Comparison of ENCODE assay signal across 9 mouse cellular contexts in genomic region chr16:4629950-4630349, GRCm38 (mm10). TPM values are rescaled to one million over a fixed set of nuclear protein-coding genes. Genes with fewer than 3 reads are reported as not detected.
DNase-seq lines count a peak whose midpoint lies in the region; ATAC-seq lines count a peak whose summit lies in the region.
"Had no signal": no experiment of that assay in that cellular context is flagged by ENCODE, and none has a peak within 500 bp of the region (broad histone marks: within the 10 kb centered on the region; RNA-seq: fewer than 3 reads in every experiment).

No protein-coding gene starts in this region.

- no peaks in the 10 kb centered on the region for H3K4me1 ChIP-seq in intestine, embryonic 14.5 days (replicated peaks; ENCODE audit: control insufficient read depth, insufficient read depth, low read length)
- H3K4me1 ChIP-seq in midbrain, embryonic 14.5 days (ENCODE audit: control insufficient read depth, insufficient read depth, low read length) = no peaks in the 10 kb centered on the region
- H3K4me1 ChIP-seq: lung, embryonic 15.5 days had no signal

- 23% methylated on average over 6 of the region's 6 CpGs for WGBS in intestine, embryonic 14.5 days
- 28% methylated on average over 6 of the region's 6 CpGs for WGBS in midbrain, embryonic 14.5 days

- peak; percentile 78 for DNase-seq in cerebellum, adult 11 months
- DNase-seq in cerebellum, adult 9-10 months = peak; percentile 87
- DNase-seq in frontal cortex, postnatal 36 days (ENCODE audit: low spot score in 2 of 2) = peak; percentile 68 to 73
- peak; percentile 93 for DNase-seq in intestine, embryonic 14.5 days (ENCODE audit: low spot score)
- DNase-seq in left cerebral cortex, postnatal 36 days (ENCODE audit: low spot score in 2 of 2) = peak; percentile 64 to 73
- DNase-seq in midbrain, embryonic 14.5 days = peak; percentile 82
- DNase-seq in spleen, postnatal 36 days (ENCODE audit: low spot score in 2 of 2) = peak; percentile 63 to 71

- no peaks in the 10 kb centered on the region for H3K9me3 ChIP-seq in intestine, embryonic 14.5 days (ENCODE audit: control insufficient read depth, low read length)
- no peaks in the 10 kb centered on the region for H3K9me3 ChIP-seq in midbrain, embryonic 14.5 days (ENCODE audit: control insufficient read depth, low read length)
- H3K9me3 ChIP-seq: lung, embryonic 15.5 days had no signal

- intact Hi-C loops in left cerebral cortex, postnatal 36 days (cut with DNase I) = loop anchor here (1.0 kb wide), 1 partner anchor 37 kb away; no protein-coding TSS in a partner anchor

- no peak overlapping the region for H3K4me3 ChIP-seq in intestine, embryonic 14.5 days (ENCODE audit: low read depth, low read length)
- H3K4me3 ChIP-seq in midbrain, embryonic 14.5 days (replicated peaks; ENCODE audit: low read depth, low read length) = no peak overlapping the region
- H3K4me3 ChIP-seq: lung, embryonic 15.5 days had no signal

- H3K36me3 ChIP-seq in intestine, embryonic 14.5 days (ENCODE audit: control insufficient read depth, insufficient read depth, low read length) = peaks cover 26% of the 10 kb centered on the region
- H3K36me3 ChIP-seq in midbrain, embryonic 14.5 days (ENCODE audit: control insufficient read depth, insufficient read depth, low read length) = peaks cover 36% of the 10 kb centered on the region
- H3K36me3 ChIP-seq: lung, embryonic 15.5 days had no signal

- no peak overlapping the region for H3K27ac ChIP-seq in intestine, embryonic 14.5 days (ENCODE audit: low read depth)
- H3K27ac ChIP-seq in midbrain, embryonic 14.5 days (replicated peaks; ENCODE audit: low read depth, low read length) = no peak overlapping the region
- H3K27ac ChIP-seq: lung, embryonic 15.5 days had no signal

- no peak for ATAC-seq in cerebellum, adult (ENCODE audit: insufficient number of reproducible peaks, low FRiP score, low TSS enrichment)
- peak; percentile 48; the same call in 1 of the 2 replicates for ATAC-seq in intestine, embryonic 14.5 days (replicated peaks; ENCODE audit: low FRiP score, low TSS enrichment, low read depth)
- ATAC-seq in midbrain, embryonic 14.5 days (ENCODE audit: low FRiP score, low TSS enrichment) = peak; percentile 36; the same call in 1 of the 2 replicates

- no peaks in the 10 kb centered on the region for H3K27me3 ChIP-seq in intestine, embryonic 14.5 days (replicated peaks; ENCODE audit: control insufficient read depth, insufficient read depth, low read length)
- no peaks in the 10 kb centered on the region for H3K27me3 ChIP-seq in midbrain, embryonic 14.5 days (ENCODE audit: control insufficient read depth, insufficient read depth, low read length)
- H3K27me3 ChIP-seq: lung, embryonic 15.5 days had no signal

- no peak overlapping the region for H3K4me2 ChIP-seq in intestine, embryonic 14.5 days (ENCODE audit: low read length)
- no peak overlapping the region for H3K4me2 ChIP-seq in midbrain, embryonic 14.5 days (ENCODE audit: low read length)
- H3K4me2 ChIP-seq: lung, embryonic 15.5 days had no signal

- no peak overlapping the region for H3K9ac ChIP-seq in intestine, embryonic 14.5 days (ENCODE audit: low read length)
- no peak overlapping the region for H3K9ac ChIP-seq in midbrain, embryonic 14.5 days (replicated peaks; ENCODE audit: low read length)
- H3K9ac ChIP-seq: lung, embryonic 15.5 days had no signal

RNA-seq across cellular contexts. Expression of gene Pam16, which starts 5.2 kb away (rescaled TPM):
- polyA plus RNA-seq in intestine, embryonic 14.5 days (2014; fragmentation: Nextera tagmentation; extraction: Ambion mirVana) = 80.5 and 85.9 TPM in 2 replicates
- total RNA-seq in left cerebral cortex, postnatal 36 days (2021) = 10 to 100 TPM; 75.3 to 86.0 TPM
- 171 and 207 TPM in 2 replicates for polyA plus RNA-seq in midbrain, embryonic 14.5 days (2014; fragmentation: Nextera tagmentation; extraction: Ambion mirVana)

RNA-seq across cellular contexts. Expression of gene Vasn, which starts 9.8 kb away (rescaled TPM):
- 15.9 and 17.1 TPM in 2 replicates for polyA plus RNA-seq in intestine, embryonic 14.5 days (2014; fragmentation: Nextera tagmentation; extraction: Ambion mirVana)
- 10 to 100 TPM in 1 of 2 experiments, 1 to 10 TPM in 1; 9.8 to 11.2 TPM for total RNA-seq in left cerebral cortex, postnatal 36 days (2021)
- polyA plus RNA-seq in midbrain, embryonic 14.5 days (2014; fragmentation: Nextera tagmentation; extraction: Ambion mirVana) = 3.4 and 3.9 TPM in 2 replicates

RNA-seq across cellular contexts. Expression of gene Dnaja3, which starts 9.8 kb away (rescaled TPM):
- polyA plus RNA-seq in intestine, embryonic 14.5 days (2014; fragmentation: Nextera tagmentation; extraction: Ambion mirVana) = 71.6 and 75.3 TPM in 2 replicates
- total RNA-seq in left cerebral cortex, postnatal 36 days (2021) = 10 to 100 TPM; 59.4 to 66.5 TPM
- 44.8 and 55.0 TPM in 2 replicates for polyA plus RNA-seq in midbrain, embryonic 14.5 days (2014; fragmentation: Nextera tagmentation; extraction: Ambion mirVana)

RNA-seq across cellular contexts. Expression of gene Glis2, which starts 35.4 kb away (rescaled TPM):
- 29.0 and 31.0 TPM in 2 replicates for polyA plus RNA-seq in intestine, embryonic 14.5 days (2014; fragmentation: Nextera tagmentation; extraction: Ambion mirVana)
- 10 to 100 TPM; 12.0 to 13.2 TPM for total RNA-seq in left cerebral cortex, postnatal 36 days (2021)
- 13.2 and 13.4 TPM in 2 replicates for polyA plus RNA-seq in midbrain, embryonic 14.5 days (2014; fragmentation: Nextera tagmentation; extraction: Ambion mirVana)

RNA-seq across cellular contexts. Expression of gene Coro7, which starts 49.6 kb away (rescaled TPM):
- 17.8 and 19.3 TPM in 2 replicates for polyA plus RNA-seq in intestine, embryonic 14.5 days (2014; fragmentation: Nextera tagmentation; extraction: Ambion mirVana)
- 100 to 1,000 TPM in 1 of 2 experiments, 10 to 100 TPM in 1; 88.4 to 100 TPM for total RNA-seq in left cerebral cortex, postnatal 36 days (2021)
- 23.3 and 25.7 TPM in 2 replicates for polyA plus RNA-seq in midbrain, embryonic 14.5 days (2014; fragmentation: Nextera tagmentation; extraction: Ambion mirVana)
